Mouse (Mus musculus): ENCODE measurements around the gene Nus1. TPM values are rescaled to one million over a fixed set of nuclear protein-coding genes. Genes with fewer than 3 reads are reported as not detected.

The Nus1 gene
- total and polyA plus RNA-seq, 2 experiments, result 9.7 to 13.7 TPM

- Histone ChIP-seq H3K4me3 (ENCODE audit: insufficient read depth, low read depth, low read length) (no peak overlapping the region), H3K36me3 (ENCODE audit: control insufficient read depth, insufficient read depth, low read length) (no peaks in the 10 kb centered on the region), H3K27ac (replicated peaks; ENCODE audit: insufficient read depth, low read depth, low read length) (no peak overlapping the region), H3K27me3 (ENCODE audit: control insufficient read depth, insufficient read depth, low read length) (no peaks in the 10 kb centered on the region), H3K79me2 (ENCODE audit: control insufficient read depth, insufficient read depth, low read length) (no peaks in the 10 kb centered on the region), H3K9ac (ENCODE audit: low read depth, low read length) (no peak overlapping the region), H3K4me1 (ENCODE audit: control insufficient read depth, insufficient read depth, low read length) (peaks cover 5% of the 10 kb centered on the region; the same call in 1 of the 2 replicates)
- DNase-seq (ENCODE audit: extremely low read depth, low read depth, low spot score), result no peak
- TF ChIP-seq POLR2A (IDR thresholded peaks at IDR 0.05; ENCODE audit: extremely low read depth, insufficient read depth, low read length) (no peak), CTCF (IDR thresholded peaks at IDR 0.05; ENCODE audit: low read depth, low read length) (no peak)
- 73% methylated on average over 4 of the region's 4 CpGs for WGBS
Measured at GRCm38 (mm10) chr10:52387192-52387591, 30.2 kb upstream of the Nus1 start.

GRCm38 (mm10) chr10:52388922-52389430 lies 28.4 kb upstream of the Nus1 start, which contains the start of gene Nepn:
Gene Nepn, plus strand, starts transcription at chr10:52388972.
- Histone ChIP-seq H3K79me2 (ENCODE audit: control insufficient read depth, insufficient read depth, low read length) (no peaks in the 10 kb centered on the region), H3K9ac (ENCODE audit: low read depth, low read length) (no peak within 1 kb of the TSS), H3K4me1 (ENCODE audit: control insufficient read depth, insufficient read depth, low read length) (no peaks in the 10 kb centered on the region), H3K27me3 (ENCODE audit: control insufficient read depth, insufficient read depth, low read length) (no peaks in the 10 kb centered on the region), H3K36me3 (ENCODE audit: control insufficient read depth, insufficient read depth, low read length) (no peaks in the 10 kb centered on the region), H3K4me3 (ENCODE audit: insufficient read depth, low read depth, low read length) (no peak within 1 kb of the TSS), H3K27ac (replicated peaks; ENCODE audit: insufficient read depth, low read depth, low read length) (no peak within 1 kb of the TSS)
- WGBS, result 79% methylated on average over 5 of the region's 5 CpGs
- no peak for DNase-seq (ENCODE audit: extremely low read depth, low read depth, low spot score)
- TF ChIP-seq CTCF (IDR thresholded peaks at IDR 0.05; ENCODE audit: low read depth, low read length), result no peak
- no peak for TF ChIP-seq POLR2A (IDR thresholded peaks at IDR 0.05; ENCODE audit: extremely low read depth, insufficient read depth, low read length)

GRCm38 (mm10) chr10:52389438-52389837 lies 27.9 kb upstream of the Nus1 start:
- Histone ChIP-seq H3K79me2 (ENCODE audit: control insufficient read depth, insufficient read depth, low read length) (no peaks in the 10 kb centered on the region), H3K4me1 (ENCODE audit: control insufficient read depth, insufficient read depth, low read length) (no peaks in the 10 kb centered on the region), H3K27ac (replicated peaks; ENCODE audit: insufficient read depth, low read depth, low read length) (no peak overlapping the region), H3K36me3 (ENCODE audit: control insufficient read depth, insufficient read depth, low read length) (no peaks in the 10 kb centered on the region), H3K4me3 (ENCODE audit: insufficient read depth, low read depth, low read length) (no peak overlapping the region), H3K9ac (ENCODE audit: low read depth, low read length) (no peak overlapping the region), H3K27me3 (ENCODE audit: control insufficient read depth, insufficient read depth, low read length) (no peaks in the 10 kb centered on the region)
- WGBS, result 82% methylated on average over 3 of the region's 3 CpGs
- TF ChIP-seq CTCF (IDR thresholded peaks at IDR 0.05; ENCODE audit: low read depth, low read length) (no peak), POLR2A (IDR thresholded peaks at IDR 0.05; ENCODE audit: extremely low read depth, insufficient read depth, low read length) (no peak)
- DNase-seq (ENCODE audit: extremely low read depth, low read depth, low spot score), result no peak

GRCm38 (mm10) chr10:52391208-52391607 lies 26.1 kb upstream of the Nus1 start:
- WGBS, result 61% methylated on average over 2 of the region's 2 CpGs
- Histone ChIP-seq H3K27ac (replicated peaks; ENCODE audit: insufficient read depth, low read depth, low read length) (no peak overlapping the region), H3K9ac (ENCODE audit: low read depth, low read length) (no peak overlapping the region), H3K4me1 (ENCODE audit: control insufficient read depth, insufficient read depth, low read length) (no peaks in the 10 kb centered on the region), H3K4me3 (ENCODE audit: insufficient read depth, low read depth, low read length) (no peak overlapping the region), H3K79me2 (ENCODE audit: control insufficient read depth, insufficient read depth, low read length) (no peaks in the 10 kb centered on the region), H3K27me3 (ENCODE audit: control insufficient read depth, insufficient read depth, low read length) (no peaks in the 10 kb centered on the region), H3K36me3 (ENCODE audit: control insufficient read depth, insufficient read depth, low read length) (no peaks in the 10 kb centered on the region)
- DNase-seq (ENCODE audit: extremely low read depth, low read depth, low spot score), result no peak
- TF ChIP-seq CTCF (IDR thresholded peaks at IDR 0.05; ENCODE audit: low read depth, low read length), result no peak
- no peak for TF ChIP-seq POLR2A (IDR thresholded peaks at IDR 0.05; ENCODE audit: extremely low read depth, insufficient read depth, low read length)

- no peak overlapping the region for H3K9ac ChIP-seq (ENCODE audit: low read depth, low read length)
- TF ChIP-seq CTCF (IDR thresholded peaks at IDR 0.05; ENCODE audit: low read depth, low read length) (no peak), POLR2A (IDR thresholded peaks at IDR 0.05; ENCODE audit: extremely low read depth, insufficient read depth, low read length) (no peak)
- WGBS, result 80% methylated on average over 3 of the region's 3 CpGs
- H3K79me2 ChIP-seq (ENCODE audit: control insufficient read depth, insufficient read depth, low read length), result no peaks in the 10 kb centered on the region
- H3K27me3 ChIP-seq (ENCODE audit: control insufficient read depth, insufficient read depth, low read length), result no peaks in the 10 kb centered on the region
- H3K4me1 ChIP-seq (ENCODE audit: control insufficient read depth, insufficient read depth, low read length), result no peaks in the 10 kb centered on the region
- H3K36me3 ChIP-seq (ENCODE audit: control insufficient read depth, insufficient read depth, low read length), result no peaks in the 10 kb centered on the region
- no peak overlapping the region for H3K4me3 ChIP-seq (ENCODE audit: insufficient read depth, low read depth, low read length)
- no peak for DNase-seq (ENCODE audit: extremely low read depth, low read depth, low spot score)
- no peak overlapping the region for H3K27ac ChIP-seq (replicated peaks; ENCODE audit: insufficient read depth, low read depth, low read length)
Measured at GRCm38 (mm10) chr10:52396647-52397046, 20.7 kb upstream of the Nus1 start.

- Histone ChIP-seq H3K4me1 (ENCODE audit: control insufficient read depth, insufficient read depth, low read length) (no peaks in the 10 kb centered on the region), H3K4me3 (ENCODE audit: insufficient read depth, low read depth, low read length) (no peak overlapping the region), H3K9ac (ENCODE audit: low read depth, low read length) (no peak overlapping the region), H3K79me2 (ENCODE audit: control insufficient read depth, insufficient read depth, low read length) (no peaks in the 10 kb centered on the region), H3K27me3 (ENCODE audit: control insufficient read depth, insufficient read depth, low read length) (no peaks in the 10 kb centered on the region), H3K27ac (replicated peaks; ENCODE audit: insufficient read depth, low read depth, low read length) (no peak overlapping the region), H3K36me3 (ENCODE audit: control insufficient read depth, insufficient read depth, low read length) (no peaks in the 10 kb centered on the region)
- WGBS, result 74% methylated on average over 2 of the region's 2 CpGs
- DNase-seq (ENCODE audit: extremely low read depth, low read depth, low spot score), result no peak
- TF ChIP-seq CTCF (IDR thresholded peaks at IDR 0.05; ENCODE audit: low read depth, low read length), result no peak
- no peak for TF ChIP-seq POLR2A (IDR thresholded peaks at IDR 0.05; ENCODE audit: extremely low read depth, insufficient read depth, low read length)
Measured at GRCm38 (mm10) chr10:52398715-52399114, 18.6 kb upstream of the Nus1 start.
